Mouse (Mus musculus) heart, adult 2 months (tissue): ENCODE results near the gene Cd99l2. TPM values are rescaled to one million over a fixed set of nuclear protein-coding genes. Genes with fewer than 3 reads are reported as not detected.
A peak's percentile ranks its signal among the peaks of the same experiment; 100 is the strongest.

ENCODE experiments used
- DNase-seq, 2 experiments: peaks; one replicate each; pipeline ENCODE4 v3.0.0; 2021
- H3K27ac ChIP-seq: fragments of 200-600 bp; 2 replicates; pipeline ENCODE4 v1.8.1; 2022
- H3K27me3 ChIP-seq: fragments of 200-500 bp; 2 replicates; pipeline ENCODE4 v1.6.1; 2012; ENCODE audit warnings: mild to moderate bottlenecking, low read length, inconsistent platforms, mixed read lengths; ENCODE audit not compliant: control insufficient read depth, insufficient read depth
- H3K36me3 ChIP-seq: fragments of 200-500 bp; 2 replicates; pipeline ENCODE4 v1.6.1; 2012; ENCODE audit warnings: low read length, inconsistent platforms; ENCODE audit not compliant: control insufficient read depth, insufficient read depth
- H3K4me1 ChIP-seq: fragments of 200-500 bp; 2 replicates; pipeline ENCODE4 v1.6.1; 2011; ENCODE audit warnings: low read length; ENCODE audit not compliant: control insufficient read depth, insufficient read depth
- H3K4me3 ChIP-seq: fragments of 200-600 bp; 2 replicates; pipeline ENCODE4 v1.8.1; 2022
- H3K79me2 ChIP-seq: fragments of 200-500 bp; replicated peaks from 2 replicates; pipeline ENCODE4 v1.6.1; 2012; ENCODE audit warnings: mild to moderate bottlenecking, inconsistent platforms, low read length, moderate library complexity, mixed read lengths; ENCODE audit not compliant: control insufficient read depth, insufficient read depth
- H3K9ac ChIP-seq: fragments of 200-500 bp; 2 replicates; pipeline ENCODE4 v1.6.1; 2012; ENCODE audit warnings: low read depth, mild to moderate bottlenecking, control low read depth, inconsistent platforms, low read length, mixed read lengths
- CTCF ChIP-seq: fragments of 200-600 bp; IDR thresholded peaks from 2 replicates; pipeline ENCODE4 v1.8.1; 2022; ENCODE audit warnings: antibody characterized with exemption, mild to moderate bottlenecking, moderate library complexity
- EP300 ChIP-seq: fragments of 200-500 bp; IDR thresholded peaks from 2 replicates; pipeline ENCODE4 v1.6.1; 2011; ENCODE audit warnings: low read depth, low read length, control low read depth; ENCODE audit not compliant: insufficient read depth
- POLR2A ChIP-seq: fragments of 200-500 bp; IDR thresholded peaks from 2 replicates; pipeline ENCODE4 v1.6.1; 2011; ENCODE audit warnings: mild to moderate bottlenecking, low read depth, low read length, control low read depth; ENCODE audit not compliant: insufficient read depth
- WGBS: fragments of 180-500 bp; shearing (Covaris S2); methylation state at CpG from one replicate; pipeline ENCODE4 v1.1.7; 2018; 5-methylcytosine and 5-hydroxymethylcytosine counted together
- intact Hi-C: fragments of 180-260 bp; cut with DNase I; formaldehyde crosslinking; loops from one replicate; pipeline ENCODE4 v1.15.1; 2025
- polyA plus RNA-seq: library from polyadenylated mRNA; depleted of rRNA; stranded (reverse); fragments of >200 nt; gene quantifications from 2 replicates; pipeline ENCODE4 v1.2.3, GENCODE M21; 2012
- total RNA-seq, 2 experiments: library from RNA; stranded (reverse); gene quantifications; 2 replicates each; pipeline ENCODE4 v1.2.3; 2021

Gene Cd99l2
- total and polyA plus RNA-seq, 3 experiments, result 35.9 to 70.4 (median 58.3) TPM

- intact Hi-C loops, result no loop called here
- H3K27ac ChIP-seq, result no peak overlapping the region
Measured at GRCm38 (mm10) chrX:71434860-71435259, 57.8 kb downstream of the Cd99l2 start.

GRCm38 (mm10) chrX:71434448-71434847 is 58.2 kb downstream of the Cd99l2 start:
- H3K79me2 ChIP-seq, result no peaks in the 10 kb centered on the region
- no peaks in the 10 kb centered on the region for H3K36me3 ChIP-seq
- H3K4me3 ChIP-seq, result no peak overlapping the region
- no peaks in the 10 kb centered on the region for H3K27me3 ChIP-seq
- WGBS, result 100% methylated on average over 1 of the region's 1 CpGs
- TF ChIP-seq EP300, result no peak
- no peak for TF ChIP-seq CTCF
- no peak for TF ChIP-seq POLR2A
- H3K4me1 ChIP-seq, result no peaks in the 10 kb centered on the region
- H3K27ac ChIP-seq, result no peak overlapping the region
- intact Hi-C loops, result no loop called here
- DNase-seq, result no peak
- no peak overlapping the region for H3K9ac ChIP-seq

More at GRCm38 (mm10) chrX:71434860-71435259, 57.8 kb downstream of the Cd99l2 start:
- Histone ChIP-seq H3K79me2 (no peaks in the 10 kb centered on the region), H3K9ac (no peak overlapping the region), H3K27me3 (no peaks in the 10 kb centered on the region), H3K4me3 (no peak overlapping the region), H3K4me1 (no peaks in the 10 kb centered on the region), H3K36me3 (no peaks in the 10 kb centered on the region)
- TF ChIP-seq CTCF (no peak), EP300 (no peak), POLR2A (no peak)
- no peak for DNase-seq
- whole genome bisulfite sequencing, result 58% methylated on average over 8 of the region's 8 CpGs

- WGBS, result 78% methylated on average over 5 of the region's 5 CpGs
- no peaks in the 10 kb centered on the region for H3K79me2 ChIP-seq
- H3K36me3 ChIP-seq, result no peaks in the 10 kb centered on the region
- H3K9ac ChIP-seq, result no peak overlapping the region
- intact Hi-C loops, result no loop called here
- no peaks in the 10 kb centered on the region for H3K4me1 ChIP-seq
- no peak overlapping the region for H3K4me3 ChIP-seq
- no peak for DNase-seq
- TF ChIP-seq POLR2A, result no peak
- TF ChIP-seq CTCF, result no peak
- TF ChIP-seq EP300, result no peak
- no peaks in the 10 kb centered on the region for H3K27me3 ChIP-seq
- H3K27ac ChIP-seq, result no peak overlapping the region
Measured at GRCm38 (mm10) chrX:71430900-71431299, 61.7 kb downstream of the Cd99l2 start.

- Histone ChIP-seq H3K4me1 (no peaks in the 10 kb centered on the region), H3K36me3 (no peaks in the 10 kb centered on the region), H3K27ac (no peak overlapping the region), H3K9ac (no peak overlapping the region), H3K27me3 (no peaks in the 10 kb centered on the region), H3K79me2 (no peaks in the 10 kb centered on the region), H3K4me3 (no peak overlapping the region)
- no peak for DNase-seq
- intact Hi-C loops, result loop anchor here (5.0 kb wide), 2 partner anchors 65 to 130 kb away; partner anchors contain the start of genes Cd99l2 and Hmgb3
- TF ChIP-seq EP300, result no peak
- no peak for TF ChIP-seq POLR2A
- no peak for TF ChIP-seq CTCF
Measured at GRCm38 (mm10) chrX:71427491-71427890, 65.2 kb downstream of the Cd99l2 start.

- Histone ChIP-seq H3K27ac (no peak overlapping the region), H3K79me2 (no peaks in the 10 kb centered on the region), H3K36me3 (no peaks in the 10 kb centered on the region), H3K9ac (no peak overlapping the region), H3K27me3 (no peaks in the 10 kb centered on the region), H3K4me1 (no peaks in the 10 kb centered on the region), H3K4me3 (no peak overlapping the region)
- intact Hi-C loops, result loop anchor here (1.0 to 5.0 kb wide), 5 partner anchors 66 to 202 kb away; partner anchors contain the start of genes Cd99l2 and Hmgb3
- TF ChIP-seq POLR2A (no peak), CTCF (peak; percentile 83), EP300 (0 out of 2 replicates have a peak, but pooled peaks have one; percentile 33)
- 46% methylated on average over 9 of the region's 9 CpGs for WGBS
- peak; percentile 64 to 81 for DNase-seq
Measured at GRCm38 (mm10) chrX:71425746-71426519, 66.7 kb downstream of the Cd99l2 start.

GRCm38 (mm10) chrX:71424852-71425251 is 67.8 kb downstream of the Cd99l2 start:
- Histone ChIP-seq H3K9ac (no peak overlapping the region), H3K27ac (no peak overlapping the region), H3K79me2 (no peaks in the 10 kb centered on the region), H3K4me1 (no peaks in the 10 kb centered on the region), H3K4me3 (no peak overlapping the region), H3K36me3 (no peaks in the 10 kb centered on the region), H3K27me3 (no peaks in the 10 kb centered on the region)
- intact Hi-C loops, result loop anchor here (1.0 to 5.0 kb wide), 5 partner anchors 67 to 203 kb away; partner anchors contain the start of genes Cd99l2 and Hmgb3
- WGBS, result 81% methylated on average over 1 of the region's 1 CpGs
- TF ChIP-seq POLR2A (no peak), CTCF (peak; percentile 42), EP300 (no peak)
- no peak for DNase-seq
